Mouse (Mus musculus) lung, postnatal 25 days (tissue): ENCODE measurements around the gene Smyd3.

Experiments used
- DNase-seq: peaks from one replicate; pipeline ENCODE4 v3.0.0; 2022; ENCODE audit warnings: low spot score

Gene Smyd3

GRCm38 (mm10) chr1:179516941-179517712, 714 bp downstream of the Smyd3 start:
- peak; percentile 9 for DNase-seq

- DNase-seq: no peak
Observed at GRCm38 (mm10) chr1:179511895-179512294, 5.9 kb downstream of the Smyd3 start.

- DNase-seq: no peak
Observed at GRCm38 (mm10) chr1:179510546-179511340, 7.1 kb downstream of the Smyd3 start.

- DNase-seq: peak; percentile 24
Observed at GRCm38 (mm10) chr1:179506530-179507315, 11.1 kb downstream of the Smyd3 start.

GRCm38 (mm10) chr1:179502565-179502964, 15.3 kb downstream of the Smyd3 start:
- DNase-seq: peak; percentile 13

- no peak for DNase-seq
Observed at GRCm38 (mm10) chr1:179499257-179499656, 18.6 kb downstream of the Smyd3 start.

- DNase-seq: no peak
Observed at GRCm38 (mm10) chr1:179492908-179493307, 24.9 kb downstream of the Smyd3 start.

GRCm38 (mm10) chr1:179488520-179488919, 29.3 kb downstream of the Smyd3 start:
- no peak for DNase-seq

GRCm38 (mm10) chr1:179487990-179488389, 29.9 kb downstream of the Smyd3 start:
- no peak for DNase-seq

- DNase-seq: no peak
Observed at GRCm38 (mm10) chr1:179487238-179487637, 30.6 kb downstream of the Smyd3 start.

GRCm38 (mm10) chr1:179485784-179486540, 31.9 kb downstream of the Smyd3 start:
- DNase-seq: no peak

- DNase-seq: no peak
Observed at GRCm38 (mm10) chr1:179480862-179481261, 37.0 kb downstream of the Smyd3 start.

GRCm38 (mm10) chr1:179477157-179477902, 40.5 kb downstream of the Smyd3 start:
- peak; percentile 63 for DNase-seq

GRCm38 (mm10) chr1:179476461-179477156, 41.2 kb downstream of the Smyd3 start:
- no peak for DNase-seq

GRCm38 (mm10) chr1:179474776-179475175, 43.1 kb downstream of the Smyd3 start:
- no peak for DNase-seq

GRCm38 (mm10) chr1:179473920-179474643, 43.8 kb downstream of the Smyd3 start:
- no peak for DNase-seq

GRCm38 (mm10) chr1:179467970-179468369, 49.9 kb downstream of the Smyd3 start:
- DNase-seq: no peak

- DNase-seq: no peak
Observed at GRCm38 (mm10) chr1:179462376-179462775, 55.5 kb downstream of the Smyd3 start.

- no peak for DNase-seq
Observed at GRCm38 (mm10) chr1:179461019-179461814, 56.6 kb downstream of the Smyd3 start.
